Mouse (Mus musculus) heart, adult 2 months (tissue): Measurements from ENCODE around the gene Cacna1a.

Source experiments
- CTCF ChIP-seq: fragments of 200-600 bp; IDR thresholded peaks from 2 replicates; pipeline ENCODE4 v1.8.1; 2022; ENCODE audit warnings: antibody characterized with exemption, mild to moderate bottlenecking, moderate library complexity
- POLR2A ChIP-seq: fragments of 200-500 bp; IDR thresholded peaks from 2 replicates; pipeline ENCODE4 v1.6.1; 2011; ENCODE audit warnings: mild to moderate bottlenecking, low read depth, low read length, control low read depth; ENCODE audit not compliant: insufficient read depth

DNA sequence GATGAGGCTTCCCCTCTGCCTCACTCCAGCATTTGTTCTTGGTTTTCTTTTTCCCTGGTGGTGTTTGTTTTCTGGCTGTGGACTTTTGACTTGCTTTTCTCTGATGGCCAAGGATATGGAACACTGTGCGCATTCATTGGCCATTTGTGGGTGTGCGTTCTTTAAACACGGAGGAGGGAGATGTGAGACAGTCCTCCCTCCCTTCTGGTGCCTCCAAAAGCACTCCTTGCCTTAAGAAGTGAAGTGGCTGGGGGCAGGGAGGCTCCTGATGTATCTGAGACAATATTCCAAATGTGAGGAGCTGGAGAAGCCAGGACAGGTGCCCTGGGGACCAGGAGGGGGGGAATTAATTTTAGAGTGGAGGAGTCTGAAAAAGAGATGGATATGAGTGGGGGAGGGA is 89.1 kb downstream of the Cacna1a start:
- TF ChIP-seq CTCF (no peak), POLR2A (no peak)
